Mouse (Mus musculus) A20 (cell line): Measurements from ENCODE around the gene Sema4d.

Experiments used
- DNase-seq: peaks from one replicate; pipeline ENCODE4 v3.0.0-alpha.2; 2011; ENCODE audit warnings: low read depth, low spot score

The Sema4d gene

GRCm38 (mm10) chr13:51642171-51642778 lies 151.3 kb downstream of the Sema4d start:
- no peak for DNase-seq

- DNase-seq: no peak
Observed at GRCm38 (mm10) chr13:51641424-51641823, 152.1 kb downstream of the Sema4d start.

- DNase-seq: peak; percentile 61
Observed at GRCm38 (mm10) chr13:51638958-51639357, 154.6 kb downstream of the Sema4d start.
